Mouse (Mus musculus): ENCODE data around the gene Sorbs1. TPM values are rescaled to one million over a fixed set of nuclear protein-coding genes. Genes with fewer than 3 reads are reported as not detected.

Sorbs1 gene
- polyA plus RNA-seq, 1 experiment from 2014 or later: 81.0 TPM

DNA sequence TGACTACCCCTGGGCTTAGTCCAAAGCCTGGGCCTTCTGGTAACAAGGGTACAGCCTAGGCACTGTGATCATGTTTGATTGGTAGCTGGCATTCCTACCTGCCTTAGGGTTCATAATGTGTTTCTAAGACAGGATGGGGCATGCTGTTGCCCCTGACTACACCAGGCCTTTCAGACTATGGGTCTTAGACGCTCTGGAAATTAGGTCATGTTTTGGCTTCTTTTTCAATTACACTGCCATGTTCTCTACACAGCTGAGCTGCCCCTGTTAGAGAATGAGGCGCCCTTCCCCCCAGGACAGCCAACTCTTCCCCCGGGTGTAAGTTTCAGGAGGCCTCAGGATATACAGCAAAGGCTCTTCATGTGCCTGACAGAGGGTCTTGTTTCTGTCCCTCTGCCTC, 191.4 kb downstream of the Sorbs1 start:
- WGBS: 81% methylated on average over 3 of the region's 3 CpGs
- ATAC-seq (ENCODE audit: insufficient read depth, low FRiP score, low read depth): no peak
- Histone ChIP-seq H3K9ac (no peak overlapping the region), H3K4me3 (replicated peaks) (no peak overlapping the region), H3K4me2 (no peak overlapping the region), H3K4me1 (no peaks in the 10 kb centered on the region), H3K27me3 (replicated peaks) (no peaks in the 10 kb centered on the region), H3K27ac (no peak overlapping the region), H3K36me3 (peaks cover 9% of the 10 kb centered on the region; the same call in 1 of the 2 replicates), H3K9me3 (no peaks in the 10 kb centered on the region)

DNA sequence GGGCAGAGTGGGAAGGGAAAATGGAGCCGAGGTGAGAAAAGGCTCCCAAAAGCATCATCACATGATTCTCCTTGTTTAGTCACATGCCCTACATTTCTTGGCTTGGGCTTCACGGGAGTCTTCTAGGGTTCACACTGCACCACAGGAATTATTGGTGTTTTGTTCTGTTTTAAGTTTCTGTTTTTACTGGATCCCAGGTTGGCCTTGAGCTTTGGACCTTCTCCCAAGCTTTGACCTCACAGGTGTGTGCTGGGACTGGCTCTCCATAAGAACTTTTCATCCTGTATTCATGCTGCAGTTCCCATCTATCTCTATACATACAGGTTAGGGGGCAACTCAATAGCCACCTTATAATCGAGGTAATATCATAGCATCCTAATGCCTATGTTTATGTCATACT, 194.4 kb downstream of the Sorbs1 start:
- Histone ChIP-seq H3K27me3 (replicated peaks) (no peaks in the 10 kb centered on the region), H3K9ac (no peak overlapping the region), H3K4me2 (no peak overlapping the region), H3K27ac (no peak overlapping the region), H3K4me3 (replicated peaks) (no peak overlapping the region), H3K4me1 (no peaks in the 10 kb centered on the region), H3K36me3 (no peaks in the 10 kb centered on the region), H3K9me3 (no peaks in the 10 kb centered on the region)
- 79% methylated on average over 3 of the region's 3 CpGs for WGBS
- no peak for ATAC-seq (ENCODE audit: insufficient read depth, low FRiP score, low read depth)

DNA sequence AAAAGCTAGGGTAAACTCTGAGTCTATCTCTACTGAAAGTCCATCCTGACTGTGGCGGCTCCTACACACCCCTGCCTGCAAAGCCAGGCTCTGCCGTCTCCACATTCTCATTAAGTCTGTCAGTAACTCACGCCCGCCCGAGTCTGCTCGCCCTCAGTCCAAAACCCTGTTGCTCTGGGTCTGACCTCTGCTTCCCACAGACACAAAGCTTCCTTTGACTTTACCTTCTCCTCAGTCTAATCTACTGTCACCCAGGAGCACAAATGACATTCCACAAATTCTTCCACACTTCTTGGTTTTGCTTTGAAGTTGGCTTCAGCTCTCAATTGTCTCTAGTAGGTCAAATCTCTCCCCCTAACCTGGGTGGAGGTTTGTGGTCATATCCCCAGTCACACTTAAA, 195.1 kb downstream of the Sorbs1 start:
- Histone ChIP-seq H3K27ac (no peak overlapping the region), H3K27me3 (replicated peaks) (no peaks in the 10 kb centered on the region), H3K36me3 (no peaks in the 10 kb centered on the region), H3K9me3 (no peaks in the 10 kb centered on the region), H3K4me1 (no peaks in the 10 kb centered on the region), H3K4me3 (replicated peaks) (no peak overlapping the region), H3K4me2 (no peak overlapping the region), H3K9ac (no peak overlapping the region)
- no peak for ATAC-seq (ENCODE audit: insufficient read depth, low FRiP score, low read depth)
- 36% methylated on average over 6 of the region's 6 CpGs for WGBS

DNA sequence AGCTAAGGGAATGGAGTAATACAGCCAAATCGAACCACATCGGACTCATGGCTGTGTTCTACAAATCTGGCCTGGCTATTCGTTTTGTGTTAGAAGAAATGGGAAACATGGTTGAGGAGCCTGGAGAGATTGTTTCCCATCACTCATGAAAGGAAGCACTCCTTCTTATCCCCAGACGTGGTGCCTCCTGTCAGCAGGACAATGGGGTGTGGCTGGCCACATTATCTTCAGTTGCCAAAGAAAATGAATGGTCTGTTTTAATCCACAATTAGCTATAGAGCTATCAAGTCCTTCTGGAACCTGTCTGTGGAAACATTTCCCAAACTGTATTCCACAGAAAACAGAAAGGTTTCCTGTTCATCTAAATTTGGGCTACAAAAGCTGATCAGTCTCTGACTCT, 196.6 kb downstream of the Sorbs1 start:
- H3K27me3 ChIP-seq (replicated peaks): no peaks in the 10 kb centered on the region
- no peaks in the 10 kb centered on the region for H3K9me3 ChIP-seq
- WGBS: 66% methylated on average over 4 of the region's 4 CpGs
- ATAC-seq (ENCODE audit: insufficient read depth, low FRiP score, low read depth): no peak
- no peak overlapping the region for H3K9ac ChIP-seq
- H3K4me2 ChIP-seq: no peak overlapping the region
- no peaks in the 10 kb centered on the region for H3K4me1 ChIP-seq
- H3K27ac ChIP-seq: no peak overlapping the region
- H3K36me3 ChIP-seq: no peaks in the 10 kb centered on the region
- H3K4me3 ChIP-seq (replicated peaks): no peak overlapping the region

DNA sequence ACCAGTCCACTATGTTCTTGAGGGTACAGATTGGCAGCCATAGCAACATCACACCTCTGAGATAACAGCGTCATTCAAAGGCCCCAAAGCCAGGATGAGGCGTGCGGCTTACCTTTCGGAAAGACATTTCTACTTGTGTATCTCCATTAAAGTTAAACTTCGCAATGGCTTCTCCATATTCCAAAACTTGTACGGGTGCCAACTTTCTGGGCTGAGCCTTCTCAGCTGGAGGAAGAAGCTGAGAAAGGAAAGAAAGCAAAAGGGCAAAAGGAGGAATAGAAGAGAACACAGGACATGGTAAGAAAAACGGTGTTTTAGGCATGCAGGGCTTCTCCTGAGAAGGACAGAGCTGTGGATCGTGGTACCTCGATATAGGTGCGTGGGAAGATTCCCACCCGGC, 199.3 kb downstream of the Sorbs1 start:
- no peak for ATAC-seq (ENCODE audit: insufficient read depth, low FRiP score, low read depth)
- Histone ChIP-seq H3K27ac (0 out of 2 replicates have a peak overlapping the region, but pooled peaks have one; percentile 46), H3K4me3 (replicated peaks) (no peak overlapping the region), H3K9me3 (no peaks in the 10 kb centered on the region), H3K4me1 (no peaks in the 10 kb centered on the region), H3K27me3 (replicated peaks) (no peaks in the 10 kb centered on the region), H3K36me3 (no peaks in the 10 kb centered on the region), H3K4me2 (no peak overlapping the region), H3K9ac (no peak overlapping the region)
- 76% methylated on average over 11 of the region's 11 CpGs for WGBS

DNA sequence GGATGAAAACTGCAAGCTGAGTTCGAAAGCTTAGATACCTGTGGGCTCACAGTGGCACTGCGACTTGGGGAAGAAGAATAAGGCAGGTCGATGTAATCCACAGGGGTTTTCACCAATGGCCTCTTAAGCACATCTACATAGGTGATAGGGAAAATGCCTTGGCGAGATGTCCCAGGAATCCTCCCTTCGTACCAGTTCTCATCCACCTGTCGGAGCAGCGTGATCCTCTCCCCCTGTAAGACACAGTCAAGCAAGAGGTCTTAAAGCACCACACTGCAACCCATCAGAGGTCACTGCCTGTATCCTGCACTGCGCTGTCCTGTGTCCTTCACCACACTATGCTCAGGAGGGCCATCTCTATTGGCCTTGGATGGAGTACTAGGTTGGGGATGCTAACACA, 201.9 kb downstream of the Sorbs1 start:
- no peak overlapping the region for H3K9ac ChIP-seq
- no peak overlapping the region for H3K27ac ChIP-seq
- ATAC-seq (ENCODE audit: insufficient read depth, low FRiP score, low read depth): no peak
- WGBS: 92% methylated on average over 8 of the region's 8 CpGs
- no peaks in the 10 kb centered on the region for H3K9me3 ChIP-seq
- H3K4me1 ChIP-seq: no peaks in the 10 kb centered on the region
- H3K27me3 ChIP-seq (replicated peaks): no peaks in the 10 kb centered on the region
- H3K4me2 ChIP-seq: no peak overlapping the region
- no peak overlapping the region for H3K4me3 ChIP-seq (replicated peaks)
- no peaks in the 10 kb centered on the region for H3K36me3 ChIP-seq

DNA sequence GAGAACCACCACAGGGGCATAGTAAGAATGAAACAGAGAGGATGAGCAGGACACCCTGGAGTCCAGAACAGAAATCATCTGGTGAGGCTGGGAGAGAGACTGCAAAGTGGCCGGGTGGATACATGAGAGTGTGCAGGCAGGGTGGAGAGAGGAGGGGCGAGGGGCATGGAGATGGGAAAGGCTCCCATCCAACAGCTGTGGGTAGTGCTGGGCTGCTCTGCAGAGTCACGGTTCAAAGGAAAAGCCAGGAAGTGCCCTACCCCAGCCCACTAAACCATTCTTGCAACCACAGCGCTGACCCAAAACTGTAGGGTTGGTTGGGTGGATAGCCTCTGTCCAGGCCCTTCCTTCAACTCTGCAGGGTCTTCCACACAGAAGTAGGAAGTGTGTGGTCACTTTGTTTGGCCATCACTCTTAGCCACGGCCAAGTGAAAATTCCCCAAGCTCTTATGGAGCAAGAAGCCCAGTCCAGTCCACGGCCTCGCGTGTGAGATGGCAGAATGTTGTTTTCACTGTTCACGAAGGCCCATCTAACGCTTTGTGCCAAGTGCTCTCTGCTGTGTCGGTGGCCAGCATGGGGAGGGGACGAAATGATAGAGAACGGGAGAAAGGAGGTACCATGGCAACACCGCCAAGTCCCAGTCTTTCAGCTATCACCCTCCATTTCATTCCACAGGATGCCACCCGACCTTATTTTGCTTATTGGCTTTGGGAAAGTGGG, 203.0 kb downstream of the Sorbs1 start:
- no peak overlapping the region for H3K9ac ChIP-seq
- H3K4me1 ChIP-seq: no peaks in the 10 kb centered on the region
- no peak for ATAC-seq (ENCODE audit: insufficient read depth, low FRiP score, low read depth)
- H3K9me3 ChIP-seq: no peaks in the 10 kb centered on the region
- no peak overlapping the region for H3K4me2 ChIP-seq
- H3K4me3 ChIP-seq (replicated peaks): no peak overlapping the region
- H3K36me3 ChIP-seq: no peaks in the 10 kb centered on the region
- no peak overlapping the region for H3K27ac ChIP-seq
- WGBS: 86% methylated on average over 15 of the region's 15 CpGs
- no peaks in the 10 kb centered on the region for H3K27me3 ChIP-seq (replicated peaks)

DNA sequence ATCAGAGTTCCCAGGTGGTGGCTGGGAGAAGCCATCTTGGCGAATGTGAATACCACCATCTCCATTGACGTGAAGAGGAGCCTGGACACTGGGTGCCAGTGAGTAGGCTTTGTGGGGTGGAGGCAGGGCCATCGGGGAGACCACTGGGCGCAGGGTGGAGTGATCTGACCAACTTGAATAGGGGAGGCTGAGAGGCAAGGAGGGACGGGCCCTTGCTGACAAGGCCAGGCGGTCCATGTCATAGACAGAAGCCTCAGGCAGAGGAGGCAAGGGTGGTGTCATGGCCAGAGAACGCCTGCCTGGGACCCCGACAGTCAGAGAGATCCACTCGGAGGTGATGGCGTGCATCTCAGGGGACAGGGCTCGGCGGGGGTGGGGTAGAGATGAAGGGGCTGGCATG, 203.7 kb downstream of the Sorbs1 start:
- H3K4me1 ChIP-seq: no peaks in the 10 kb centered on the region
- no peak overlapping the region for H3K9ac ChIP-seq
- no peaks in the 10 kb centered on the region for H3K36me3 ChIP-seq
- H3K4me2 ChIP-seq: no peak overlapping the region
- no peak overlapping the region for H3K27ac ChIP-seq
- no peaks in the 10 kb centered on the region for H3K9me3 ChIP-seq
- 90% methylated on average over 12 of the region's 12 CpGs for WGBS
- no peaks in the 10 kb centered on the region for H3K27me3 ChIP-seq (replicated peaks)
- ATAC-seq (ENCODE audit: insufficient read depth, low FRiP score, low read depth): no peak
- no peak overlapping the region for H3K4me3 ChIP-seq (replicated peaks)

DNA sequence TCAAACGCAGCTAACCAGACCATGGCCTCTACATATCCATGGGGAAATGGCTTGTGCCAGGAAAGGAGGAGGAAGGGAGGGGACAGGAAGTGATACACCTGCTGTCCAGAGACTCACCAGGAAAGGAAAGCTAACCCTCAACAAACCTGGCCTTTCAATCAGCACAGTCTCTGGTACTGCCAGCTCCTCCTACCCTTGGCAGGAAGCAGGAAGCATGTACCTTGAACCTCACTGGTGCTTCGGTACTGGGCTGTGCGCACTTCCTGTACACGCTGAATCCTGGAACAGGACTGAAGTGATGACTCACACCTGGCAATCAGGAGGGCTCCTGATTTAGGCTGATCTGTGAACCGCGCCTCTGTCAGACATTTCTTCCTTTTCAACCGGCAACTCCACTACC, 206.0 kb downstream of the Sorbs1 start:
- no peak overlapping the region for H3K9ac ChIP-seq
- H3K27ac ChIP-seq: no peak overlapping the region
- no peaks in the 10 kb centered on the region for H3K36me3 ChIP-seq
- no peak overlapping the region for H3K4me3 ChIP-seq (replicated peaks)
- WGBS: 70% methylated on average over 7 of the region's 7 CpGs
- ATAC-seq (ENCODE audit: insufficient read depth, low FRiP score, low read depth): peak; percentile 59; the same call in 1 of the 2 replicates
- H3K4me2 ChIP-seq: no peak overlapping the region
- no peaks in the 10 kb centered on the region for H3K4me1 ChIP-seq
- no peaks in the 10 kb centered on the region for H3K9me3 ChIP-seq
- H3K27me3 ChIP-seq (replicated peaks): no peaks in the 10 kb centered on the region

DNA sequence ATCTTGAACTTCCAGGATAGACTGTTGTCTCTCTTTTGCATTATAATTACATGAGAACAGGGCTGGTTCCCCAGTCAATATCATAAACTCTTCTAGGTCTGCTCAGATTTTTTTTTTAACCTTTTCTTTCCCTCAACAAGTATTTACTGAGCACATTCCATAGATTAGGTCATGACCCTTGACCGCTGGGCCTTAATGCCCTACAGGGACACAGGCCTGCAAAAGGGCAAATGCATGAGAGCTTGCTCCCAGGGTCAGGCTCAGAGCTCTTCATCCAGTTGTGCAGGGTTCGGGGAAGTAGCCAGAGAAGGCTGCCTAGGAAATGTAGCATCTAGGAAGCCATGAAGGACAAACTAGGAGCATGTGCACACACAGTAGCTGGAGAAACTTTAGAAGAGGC, 206.9 kb downstream of the Sorbs1 start:
- no peaks in the 10 kb centered on the region for H3K36me3 ChIP-seq
- no peaks in the 10 kb centered on the region for H3K27me3 ChIP-seq (replicated peaks)
- H3K4me3 ChIP-seq (replicated peaks): no peak overlapping the region
- ATAC-seq (ENCODE audit: insufficient read depth, low FRiP score, low read depth): no peak
- no peak overlapping the region for H3K27ac ChIP-seq
- no peak overlapping the region for H3K9ac ChIP-seq
- 54% methylated on average over 2 of the region's 2 CpGs for WGBS
- no peaks in the 10 kb centered on the region for H3K9me3 ChIP-seq
- no peak overlapping the region for H3K4me2 ChIP-seq
- no peaks in the 10 kb centered on the region for H3K4me1 ChIP-seq

DNA sequence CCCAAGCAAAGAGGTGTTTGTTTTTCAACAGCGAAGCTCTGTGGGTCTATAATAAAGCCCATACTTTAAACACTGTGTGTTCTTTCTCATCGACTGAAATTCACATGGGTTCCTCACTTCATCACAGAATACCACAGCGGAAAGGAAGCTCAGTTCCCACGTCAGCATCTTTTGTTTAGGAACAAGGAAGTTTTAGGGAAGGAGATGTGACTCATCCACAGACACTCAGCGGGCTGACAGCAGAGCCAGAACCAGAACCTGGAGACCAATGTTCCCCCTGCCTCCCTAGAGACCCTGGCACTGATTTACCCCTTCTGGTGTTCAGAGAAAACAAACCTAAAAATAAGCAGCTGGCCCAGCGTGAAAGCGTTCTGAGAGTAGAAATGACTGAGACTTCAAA, 208.1 kb downstream of the Sorbs1 start:
- H3K4me1 ChIP-seq: no peaks in the 10 kb centered on the region

DNA sequence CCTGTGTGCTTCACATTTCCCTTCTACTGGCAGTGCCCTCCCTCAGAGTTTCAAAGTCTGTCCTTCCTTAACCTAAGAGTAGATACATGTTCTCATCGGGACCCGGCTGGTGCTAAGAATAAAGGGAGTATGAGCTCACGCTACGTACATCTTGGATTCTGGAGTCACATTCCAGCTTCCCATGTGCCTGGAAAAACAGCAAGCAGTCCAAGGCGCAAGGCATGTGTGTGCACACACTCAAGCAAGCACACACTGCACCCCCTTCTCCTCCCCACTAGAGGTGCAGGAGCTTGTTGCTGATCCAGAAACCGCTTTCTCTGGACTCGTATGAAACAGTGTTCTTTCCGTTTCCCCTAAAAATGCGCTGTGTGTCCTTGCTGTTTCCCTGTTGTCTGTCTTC, 210.7 kb downstream of the Sorbs1 start:
- Histone ChIP-seq H3K4me1 (no peaks in the 10 kb centered on the region), H3K36me3 (no peaks in the 10 kb centered on the region), H3K27ac (no peak overlapping the region), H3K4me3 (replicated peaks) (no peak overlapping the region), H3K27me3 (replicated peaks) (no peaks in the 10 kb centered on the region), H3K9ac (no peak overlapping the region), H3K9me3 (no peaks in the 10 kb centered on the region), H3K4me2 (no peak overlapping the region)
- no peak for ATAC-seq (ENCODE audit: insufficient read depth, low FRiP score, low read depth)
- WGBS: 71% methylated on average over 9 of the region's 9 CpGs

More for the DNA sequence above, 208.1 kb downstream of the Sorbs1 start:
- H3K9ac ChIP-seq: no peak overlapping the region
- no peak overlapping the region for H3K4me3 ChIP-seq (replicated peaks)
- no peak overlapping the region for H3K4me2 ChIP-seq
- H3K27ac ChIP-seq: no peak overlapping the region
- no peaks in the 10 kb centered on the region for H3K36me3 ChIP-seq
- no peak for ATAC-seq (ENCODE audit: insufficient read depth, low FRiP score, low read depth)
- no peaks in the 10 kb centered on the region for H3K27me3 ChIP-seq (replicated peaks)
- WGBS: 62% methylated on average over 7 of the region's 7 CpGs
- no peaks in the 10 kb centered on the region for H3K9me3 ChIP-seq

DNA sequence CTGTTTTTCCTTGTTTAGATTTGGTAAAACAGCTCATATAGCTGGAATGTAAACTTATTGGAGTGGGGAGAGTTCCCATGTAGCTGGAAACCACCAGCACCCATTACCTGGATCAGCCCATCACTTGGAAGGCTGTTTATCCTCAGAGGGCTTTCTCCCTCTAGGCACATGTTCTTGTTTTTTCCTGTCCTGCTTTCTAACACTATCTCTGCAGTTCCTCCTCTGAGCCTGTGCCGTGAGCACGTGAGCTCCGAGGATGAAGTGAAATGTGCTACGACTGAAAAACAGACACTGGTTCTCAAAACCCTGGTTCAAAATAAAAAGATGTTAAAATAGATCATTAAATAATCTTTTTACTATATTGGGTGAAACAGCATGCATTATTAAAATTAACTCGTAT, 211.1 kb downstream of the Sorbs1 start:
- Histone ChIP-seq H3K9me3 (no peaks in the 10 kb centered on the region), H3K27ac (no peak overlapping the region), H3K27me3 (replicated peaks) (no peaks in the 10 kb centered on the region), H3K4me2 (no peak overlapping the region), H3K4me1 (no peaks in the 10 kb centered on the region), H3K9ac (no peak overlapping the region), H3K4me3 (replicated peaks) (no peak overlapping the region), H3K36me3 (no peaks in the 10 kb centered on the region)
- ATAC-seq (ENCODE audit: insufficient read depth, low FRiP score, low read depth): no peak
- WGBS: 62% methylated on average over 5 of the region's 5 CpGs
